Mouse (Mus musculus): ENCODE results near the gene Camkk1.
A peak's percentile ranks its signal among the peaks of the same experiment; 100 is the strongest.

The Camkk1 gene

GRCm38 (mm10) chr11:73018471-73019146 lies at the start of gene Camkk1:
Gene Camkk1 (plus strand): TSS chr11:73019008.
- DNase-seq (ENCODE audit: low read depth, low spot score), result peak; percentile 89

- DNase-seq (ENCODE audit: low read depth, low spot score), result no peak
Observed at GRCm38 (mm10) chr11:72974995-72975503, 43.8 kb upstream of the Camkk1 start.

- DNase-seq (ENCODE audit: low read depth, low spot score), result no peak
Observed at GRCm38 (mm10) chr11:72982516-72982915, 36.3 kb upstream of the Camkk1 start.

GRCm38 (mm10) chr11:72983283-72983682 lies 35.5 kb upstream of the Camkk1 start:
- no peak for DNase-seq (ENCODE audit: low read depth, low spot score)

GRCm38 (mm10) chr11:72986745-72987144 lies 32.1 kb upstream of the Camkk1 start:
- DNase-seq (ENCODE audit: low read depth, low spot score), result no peak

- DNase-seq (ENCODE audit: low read depth, low spot score), result no peak
Observed at GRCm38 (mm10) chr11:72987234-72987633, 31.6 kb upstream of the Camkk1 start.

GRCm38 (mm10) chr11:72987807-72988206 lies 31.0 kb upstream of the Camkk1 start:
- no peak for DNase-seq (ENCODE audit: low read depth, low spot score)

- no peak for DNase-seq (ENCODE audit: low read depth, low spot score)
Observed at GRCm38 (mm10) chr11:72989044-72989443, 29.8 kb upstream of the Camkk1 start.

- no peak for DNase-seq (ENCODE audit: low read depth, low spot score)
Observed at GRCm38 (mm10) chr11:72990688-72991087, 28.1 kb upstream of the Camkk1 start.

- DNase-seq (ENCODE audit: low read depth, low spot score), result no peak
Observed at GRCm38 (mm10) chr11:72991961-72992360, 26.8 kb upstream of the Camkk1 start.

GRCm38 (mm10) chr11:72996346-72996745 lies 22.5 kb upstream of the Camkk1 start:
- DNase-seq (ENCODE audit: low read depth, low spot score), result no peak

GRCm38 (mm10) chr11:72996781-72997180 lies 22.0 kb upstream of the Camkk1 start:
- DNase-seq (ENCODE audit: low read depth, low spot score), result no peak

GRCm38 (mm10) chr11:72997529-72998326 lies 21.1 kb upstream of the Camkk1 start:
- DNase-seq (ENCODE audit: low read depth, low spot score), result no peak

GRCm38 (mm10) chr11:72998771-72999170 lies 20.0 kb upstream of the Camkk1 start, which contains the start of gene P2rx1:
Gene P2rx1 (plus strand): TSS chr11:72999103.
- no peak for DNase-seq (ENCODE audit: low read depth, low spot score)

GRCm38 (mm10) chr11:73001029-73001428 lies 17.8 kb upstream of the Camkk1 start:
- DNase-seq (ENCODE audit: low read depth, low spot score), result peak; percentile 62

GRCm38 (mm10) chr11:73006377-73006776 lies 12.4 kb upstream of the Camkk1 start:
- peak; percentile 71 for DNase-seq (ENCODE audit: low read depth, low spot score)

- DNase-seq (ENCODE audit: low read depth, low spot score), result no peak
Observed at GRCm38 (mm10) chr11:73007113-73007512, 11.7 kb upstream of the Camkk1 start.

- peak; percentile 31 for DNase-seq (ENCODE audit: low read depth, low spot score)
Observed at GRCm38 (mm10) chr11:73007698-73008481, 10.9 kb upstream of the Camkk1 start.

- no peak for DNase-seq (ENCODE audit: low read depth, low spot score)
Observed at GRCm38 (mm10) chr11:73008826-73009225, 10.0 kb upstream of the Camkk1 start.

- DNase-seq (ENCODE audit: low read depth, low spot score), result no peak
Observed at GRCm38 (mm10) chr11:73009531-73010274, 9.1 kb upstream of the Camkk1 start.

GRCm38 (mm10) chr11:73013981-73014380 lies 4.8 kb upstream of the Camkk1 start:
- DNase-seq (ENCODE audit: low read depth, low spot score), result no peak

Data from forelimb bud, embryonic 11.5 days (tissue).